Mouse (Mus musculus): ENCODE measurements around the gene Epb41l3. TPM values are rescaled to one million over a fixed set of nuclear protein-coding genes. Genes with fewer than 3 reads are reported as not detected.

Gene Epb41l3
- polyA plus RNA-seq, 1 experiment from 2014 or later, result 8.5 TPM

DNA sequence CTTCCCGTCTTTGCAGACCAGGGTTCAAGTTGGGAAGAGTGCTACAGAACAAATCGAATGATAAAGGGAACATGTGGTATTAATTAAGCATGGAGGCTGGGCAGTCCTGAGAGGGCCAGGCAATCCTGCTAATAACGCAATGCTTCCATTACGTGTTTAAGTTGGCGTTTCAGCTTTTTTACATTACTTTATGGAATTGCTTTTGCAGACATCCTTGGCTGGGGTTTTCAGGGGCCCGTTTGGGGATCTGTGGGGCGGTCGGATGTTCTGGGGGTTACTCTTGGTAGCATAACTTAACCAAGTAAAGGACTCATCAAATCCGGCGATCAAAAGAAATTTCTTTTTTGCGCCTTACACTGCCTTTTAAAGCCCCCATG, 82.3 kb downstream of the Epb41l3 start:
- WGBS (ENCODE audit: insufficient replicate concordance), result 11% methylated on average over 11 of the region's 11 CpGs
- ATAC-seq (ENCODE audit: low read depth), result no peak
- Histone ChIP-seq H3K9ac (ENCODE audit: low read depth, low read length) (no peak overlapping the region), H3K9me3 (replicated peaks; ENCODE audit: control insufficient read depth, low read length) (no peaks in the 10 kb centered on the region), H3K36me3 (ENCODE audit: control insufficient read depth, insufficient read depth) (no peaks in the 10 kb centered on the region), H3K27me3 (ENCODE audit: control insufficient read depth, insufficient read depth, low read depth, low read length) (peaks cover 17% of the 10 kb centered on the region), H3K4me2 (ENCODE audit: low read depth, low read length) (peak overlapping the region; percentile 63; the same call in 1 of the 2 replicates), H3K4me3 (ENCODE audit: low read depth, low read length) (peak overlapping the region; percentile 59), H3K4me1 (ENCODE audit: control insufficient read depth, low read depth, low read length) (no peaks in the 10 kb centered on the region), H3K27ac (ENCODE audit: low read length) (no peak overlapping the region)

DNA sequence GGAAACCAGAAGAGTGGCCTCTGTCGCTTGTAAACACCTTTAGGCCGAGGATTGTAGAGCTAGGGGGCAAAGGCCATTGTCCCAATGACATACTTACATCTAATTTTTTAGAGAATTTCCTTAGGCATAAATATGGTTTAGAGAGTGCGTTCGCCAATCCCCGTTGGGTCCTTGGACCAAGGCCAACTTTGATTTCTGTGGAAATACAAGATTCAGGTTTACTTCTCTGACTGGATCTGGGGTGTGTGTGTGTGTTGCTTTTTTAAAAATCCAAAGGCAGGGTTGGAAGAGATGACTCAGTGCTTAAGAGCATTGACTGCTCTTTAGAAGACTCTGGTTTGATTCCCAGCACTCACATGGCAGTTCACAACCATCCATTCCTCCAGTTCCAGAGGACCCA, 83.2 kb downstream of the Epb41l3 start:
- Histone ChIP-seq H3K9me3 (replicated peaks; ENCODE audit: control insufficient read depth, low read length) (no peaks in the 10 kb centered on the region), H3K36me3 (ENCODE audit: control insufficient read depth, insufficient read depth) (no peaks in the 10 kb centered on the region), H3K4me2 (ENCODE audit: low read depth, low read length) (no peak overlapping the region), H3K4me1 (ENCODE audit: control insufficient read depth, low read depth, low read length) (no peaks in the 10 kb centered on the region), H3K27me3 (ENCODE audit: control insufficient read depth, insufficient read depth, low read depth, low read length) (peaks cover 17% of the 10 kb centered on the region), H3K4me3 (ENCODE audit: low read depth, low read length) (no peak overlapping the region), H3K27ac (ENCODE audit: low read length) (no peak overlapping the region), H3K9ac (ENCODE audit: low read depth, low read length) (no peak overlapping the region)
- 75% methylated on average over 5 of the region's 5 CpGs for WGBS (ENCODE audit: insufficient replicate concordance)
- ATAC-seq (ENCODE audit: low read depth), result no peak

DNA sequence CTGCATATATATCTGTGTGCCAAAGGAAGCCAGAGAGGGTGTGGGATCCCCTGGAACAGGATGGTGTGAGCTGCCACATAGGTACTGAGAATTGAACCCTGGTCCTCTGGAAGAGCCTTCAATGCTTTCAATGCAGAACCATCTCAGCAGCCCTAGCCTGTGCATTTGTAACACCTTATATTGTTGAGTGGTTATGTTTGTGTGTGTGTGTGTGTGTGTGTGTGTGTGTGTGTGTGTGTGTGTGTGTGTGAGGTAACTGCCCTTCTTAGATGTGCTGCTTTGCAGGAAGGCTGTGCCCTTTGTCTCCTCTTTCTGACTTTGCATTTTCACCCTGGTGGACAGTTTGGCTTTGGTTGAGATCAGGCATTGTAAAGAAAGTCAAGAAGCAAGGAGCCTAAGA, 87.2 kb downstream of the Epb41l3 start:
- Histone ChIP-seq H3K4me2 (ENCODE audit: low read depth, low read length) (no peak overlapping the region), H3K27me3 (ENCODE audit: control insufficient read depth, insufficient read depth, low read depth, low read length) (no peaks in the 10 kb centered on the region; the same call in 1 of the 2 replicates), H3K36me3 (ENCODE audit: control insufficient read depth, insufficient read depth) (no peaks in the 10 kb centered on the region), H3K4me3 (ENCODE audit: low read depth, low read length) (no peak overlapping the region), H3K9me3 (replicated peaks; ENCODE audit: control insufficient read depth, low read length) (no peaks in the 10 kb centered on the region), H3K9ac (ENCODE audit: low read depth, low read length) (no peak overlapping the region), H3K4me1 (ENCODE audit: control insufficient read depth, low read depth, low read length) (no peaks in the 10 kb centered on the region), H3K27ac (ENCODE audit: low read length) (no peak overlapping the region)
- no peak for ATAC-seq (ENCODE audit: low read depth)

DNA sequence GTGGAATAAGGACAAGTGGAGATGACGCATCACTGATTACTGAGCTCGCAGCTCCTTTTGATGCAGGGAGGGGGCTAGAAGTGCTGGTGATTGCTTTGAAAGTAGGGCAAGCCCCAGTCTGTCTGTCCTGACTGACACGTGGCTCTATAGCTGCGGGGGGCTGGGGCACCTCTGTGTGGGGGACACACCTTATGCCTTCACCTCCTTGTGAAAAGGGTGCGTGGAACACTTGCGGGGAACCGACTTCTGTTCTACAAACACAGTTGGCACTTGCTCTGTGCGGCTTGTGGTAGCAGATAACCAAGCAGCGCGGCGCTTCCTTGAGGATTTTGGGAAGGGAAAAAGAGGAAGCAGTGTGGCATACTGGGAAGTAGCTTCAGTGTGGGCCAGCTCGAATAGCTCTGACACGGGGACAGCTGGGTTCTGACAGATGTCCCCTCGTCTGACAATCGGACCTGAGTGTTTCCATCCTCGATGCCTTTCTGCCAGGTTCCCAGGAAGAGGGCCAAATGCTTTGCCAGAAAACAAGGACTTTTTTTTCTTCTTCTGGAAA, 101.5 kb downstream of the Epb41l3 start:
- ATAC-seq (ENCODE audit: low read depth), result no peak
- Histone ChIP-seq H3K27me3 (ENCODE audit: control insufficient read depth, insufficient read depth, low read depth, low read length) (no peaks in the 10 kb centered on the region), H3K4me3 (ENCODE audit: low read depth, low read length) (no peak overlapping the region)

DNA sequence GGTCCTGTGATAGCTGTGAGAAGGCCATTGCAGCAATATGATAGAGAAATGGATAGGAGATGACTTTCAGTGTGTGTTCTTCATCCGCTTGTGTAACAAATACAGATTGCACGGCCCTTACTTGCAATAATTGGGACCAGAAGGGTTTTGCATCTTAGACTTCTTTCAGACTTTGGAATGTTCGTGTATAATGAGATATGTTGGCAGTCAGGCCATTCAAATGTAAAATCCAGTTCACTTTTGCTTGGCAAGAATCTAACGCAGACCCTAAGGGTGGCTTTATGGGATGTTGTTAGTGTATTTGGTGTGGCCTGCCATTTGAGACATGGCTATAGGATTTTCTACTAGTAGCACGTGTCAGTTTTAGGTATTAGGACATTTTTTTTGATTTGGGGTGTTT, 102.5 kb downstream of the Epb41l3 start:
- no peak overlapping the region for H3K4me3 ChIP-seq (ENCODE audit: low read depth, low read length)
- WGBS (ENCODE audit: insufficient replicate concordance), result 57% methylated on average over 5 of the region's 5 CpGs
- peaks cover 3% of the 10 kb centered on the region for H3K4me1 ChIP-seq (ENCODE audit: control insufficient read depth, low read depth, low read length)
- no peaks in the 10 kb centered on the region for H3K9me3 ChIP-seq (replicated peaks; ENCODE audit: control insufficient read depth, low read length)
- H3K4me2 ChIP-seq (ENCODE audit: low read depth, low read length), result no peak overlapping the region
- no peaks in the 10 kb centered on the region for H3K27me3 ChIP-seq (ENCODE audit: control insufficient read depth, insufficient read depth, low read depth, low read length)
- no peak for ATAC-seq (ENCODE audit: low read depth)
- H3K36me3 ChIP-seq (ENCODE audit: control insufficient read depth, insufficient read depth), result no peaks in the 10 kb centered on the region
- no peak overlapping the region for H3K27ac ChIP-seq (ENCODE audit: low read length)
- H3K9ac ChIP-seq (ENCODE audit: low read depth, low read length), result no peak overlapping the region

More for the DNA sequence above, 101.5 kb downstream of the Epb41l3 start:
- no peak overlapping the region for H3K27ac ChIP-seq (ENCODE audit: low read length)
- no peak overlapping the region for H3K9ac ChIP-seq (ENCODE audit: low read depth, low read length)
- no peaks in the 10 kb centered on the region for H3K36me3 ChIP-seq (ENCODE audit: control insufficient read depth, insufficient read depth)
- WGBS (ENCODE audit: insufficient replicate concordance), result 54% methylated on average over 16 of the region's 16 CpGs
- no peaks in the 10 kb centered on the region for H3K9me3 ChIP-seq (replicated peaks; ENCODE audit: control insufficient read depth, low read length)
- peaks cover 3% of the 10 kb centered on the region for H3K4me1 ChIP-seq (ENCODE audit: control insufficient read depth, low read depth, low read length)
- H3K4me2 ChIP-seq (ENCODE audit: low read depth, low read length), result no peak overlapping the region

DNA sequence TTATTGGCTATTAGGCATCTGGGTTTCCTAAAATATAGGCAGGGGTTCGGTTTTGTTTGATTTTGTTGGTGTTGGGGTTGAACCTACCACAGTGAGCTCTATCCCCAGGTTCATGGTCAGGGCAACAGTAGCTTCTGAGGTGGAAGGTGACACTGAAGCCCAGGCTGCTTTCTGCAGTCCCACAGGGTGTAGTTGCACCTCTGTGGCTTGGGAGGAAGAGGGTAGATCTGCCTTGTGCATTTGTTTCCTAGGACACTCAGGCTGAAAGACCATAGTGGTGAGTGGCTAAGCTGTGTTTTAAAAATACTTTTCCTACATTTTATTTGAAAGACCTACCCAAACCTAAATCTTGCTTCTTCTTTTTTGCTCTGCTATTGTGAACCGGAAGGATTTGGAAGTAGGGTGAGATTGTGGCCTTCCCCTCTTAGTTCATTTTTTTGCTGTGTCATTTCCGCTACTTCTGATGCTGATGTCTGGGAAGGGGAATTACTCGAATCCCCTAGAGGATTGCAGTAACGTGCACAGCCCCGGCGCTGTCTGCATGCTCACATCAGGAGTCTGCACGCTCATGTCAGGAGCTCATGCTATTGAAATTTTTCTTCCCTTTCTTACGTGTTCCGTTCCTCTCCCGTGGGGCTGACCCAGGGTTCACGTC, 105.5 kb downstream of the Epb41l3 start:
- H3K4me2 ChIP-seq (ENCODE audit: low read depth, low read length), result no peak overlapping the region
- no peak overlapping the region for H3K9ac ChIP-seq (ENCODE audit: low read depth, low read length)
- WGBS (ENCODE audit: insufficient replicate concordance), result 13% methylated on average over 12 of the region's 12 CpGs
- H3K27ac ChIP-seq (ENCODE audit: low read length), result peak overlapping the region; percentile 41; the same call in 1 of the 2 replicates
- peaks cover 3% of the 10 kb centered on the region for H3K4me1 ChIP-seq (ENCODE audit: control insufficient read depth, low read depth, low read length)
- no peak overlapping the region for H3K4me3 ChIP-seq (ENCODE audit: low read depth, low read length)
- no peaks in the 10 kb centered on the region for H3K36me3 ChIP-seq (ENCODE audit: control insufficient read depth, insufficient read depth)
- peak; percentile 48; the same call in 1 of the 2 replicates for ATAC-seq (ENCODE audit: low read depth)
- no peaks in the 10 kb centered on the region for H3K9me3 ChIP-seq (replicated peaks; ENCODE audit: control insufficient read depth, low read length)
- H3K27me3 ChIP-seq (ENCODE audit: control insufficient read depth, insufficient read depth, low read depth, low read length), result no peaks in the 10 kb centered on the region

DNA sequence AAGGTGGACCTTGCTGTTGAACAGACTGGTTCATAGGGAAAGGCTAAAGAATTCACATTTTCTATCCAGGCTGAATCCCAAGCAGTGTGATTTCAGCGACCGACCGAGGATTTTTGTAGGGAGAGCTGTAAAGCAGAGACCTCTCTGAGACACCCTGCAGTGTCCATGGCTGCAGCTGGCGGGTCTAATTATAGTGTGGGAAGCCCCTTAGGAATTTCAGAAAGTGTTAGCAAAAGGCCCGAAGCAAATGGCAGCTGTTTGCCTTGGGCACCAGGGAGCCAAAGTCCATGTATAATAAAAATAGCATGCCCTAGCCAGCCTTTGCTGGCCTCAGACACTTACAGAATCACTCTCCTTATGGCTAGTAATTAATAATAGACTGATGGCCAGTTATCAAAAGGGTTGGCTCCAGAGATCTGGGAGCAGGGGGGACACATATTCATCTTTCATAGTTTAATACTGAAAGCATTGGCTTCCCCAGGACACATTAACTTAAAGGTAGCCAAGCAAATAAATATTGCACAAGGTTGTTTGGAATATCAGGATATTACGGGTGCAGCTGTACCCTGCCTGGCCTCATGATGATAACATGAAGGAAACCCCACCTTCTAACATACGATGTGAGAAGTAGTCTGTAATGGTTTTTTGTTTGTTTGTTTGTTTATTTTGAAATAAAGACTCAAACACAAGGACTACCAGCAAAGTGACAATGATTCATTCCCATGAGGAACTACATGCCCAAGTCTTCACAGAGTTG, 106.3 kb downstream of the Epb41l3 start:
- Histone ChIP-seq H3K9me3 (replicated peaks; ENCODE audit: control insufficient read depth, low read length) (no peaks in the 10 kb centered on the region), H3K9ac (ENCODE audit: low read depth, low read length) (no peak overlapping the region), H3K27ac (ENCODE audit: low read length) (peak overlapping the region; percentile 14; the same call in 1 of the 2 replicates), H3K4me2 (ENCODE audit: low read depth, low read length) (no peak overlapping the region), H3K4me1 (ENCODE audit: control insufficient read depth, low read depth, low read length) (peaks cover 3% of the 10 kb centered on the region), H3K27me3 (ENCODE audit: control insufficient read depth, insufficient read depth, low read depth, low read length) (no peaks in the 10 kb centered on the region), H3K36me3 (ENCODE audit: control insufficient read depth, insufficient read depth) (no peaks in the 10 kb centered on the region), H3K4me3 (ENCODE audit: low read depth, low read length) (no peak overlapping the region)
- 25% methylated on average over 7 of the region's 7 CpGs for WGBS (ENCODE audit: insufficient replicate concordance)
- no peak for ATAC-seq (ENCODE audit: low read depth)

DNA sequence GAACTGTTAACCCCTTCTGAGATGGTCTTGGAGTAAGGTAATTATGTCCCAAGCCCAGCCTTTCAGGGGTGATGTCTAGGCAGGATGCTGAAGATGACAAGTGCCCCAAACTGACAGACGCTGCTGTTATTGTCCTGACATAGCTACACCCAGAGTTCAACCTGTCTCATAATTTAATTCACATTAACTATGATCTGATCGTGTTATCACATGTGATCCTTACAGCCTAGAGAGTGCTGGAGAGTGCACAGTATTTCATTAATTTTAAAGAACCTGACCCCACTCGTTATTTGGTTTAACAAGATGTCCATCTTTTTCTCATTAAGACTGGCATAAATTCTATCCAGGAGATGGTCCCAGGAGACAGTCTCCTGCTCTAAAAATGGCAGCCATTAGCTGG, 112.3 kb downstream of the Epb41l3 start:
- no peak for ATAC-seq (ENCODE audit: low read depth)
- Histone ChIP-seq H3K27ac (ENCODE audit: low read length) (no peak overlapping the region), H3K9ac (ENCODE audit: low read depth, low read length) (no peak overlapping the region), H3K27me3 (ENCODE audit: control insufficient read depth, insufficient read depth, low read depth, low read length) (no peaks in the 10 kb centered on the region), H3K9me3 (replicated peaks; ENCODE audit: control insufficient read depth, low read length) (no peaks in the 10 kb centered on the region), H3K36me3 (ENCODE audit: control insufficient read depth, insufficient read depth) (no peaks in the 10 kb centered on the region), H3K4me3 (ENCODE audit: low read depth, low read length) (no peak overlapping the region), H3K4me1 (ENCODE audit: control insufficient read depth, low read depth, low read length) (no peaks in the 10 kb centered on the region), H3K4me2 (ENCODE audit: low read depth, low read length) (no peak overlapping the region)
- WGBS (ENCODE audit: insufficient replicate concordance), result 67% methylated on average over 3 of the region's 3 CpGs

DNA sequence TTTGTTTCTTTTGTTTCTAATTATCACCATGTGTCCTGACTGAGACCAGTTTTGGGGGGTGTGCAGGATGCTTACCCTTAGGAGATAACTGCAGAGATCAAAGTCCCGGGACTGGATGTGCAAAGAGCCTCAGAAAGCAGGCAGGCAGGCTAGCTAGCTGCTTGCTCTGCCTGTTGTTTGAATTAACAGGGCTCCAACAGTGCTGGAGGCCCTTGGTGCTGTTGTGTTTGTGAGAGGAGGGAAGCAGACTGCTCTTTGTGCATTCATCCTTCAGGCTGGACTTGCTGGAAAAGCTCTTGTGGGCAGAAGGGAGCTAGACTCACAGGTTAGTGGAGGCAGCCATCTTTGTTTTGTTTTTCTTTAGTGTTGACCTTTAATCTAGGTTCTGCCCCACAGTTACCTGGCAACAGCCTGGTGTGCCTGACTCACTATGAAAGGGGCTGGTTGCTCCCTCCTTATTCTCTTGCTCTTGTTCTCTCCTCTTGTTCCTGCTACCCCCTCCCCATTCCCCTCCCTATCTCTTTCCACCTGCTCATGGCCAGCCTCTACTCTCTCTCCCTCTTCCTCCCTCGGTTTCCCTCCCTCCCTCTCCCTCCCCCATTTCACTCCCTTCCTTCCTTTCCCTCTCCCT, 117.5 kb downstream of the Epb41l3 start:
- no peaks in the 10 kb centered on the region for H3K4me1 ChIP-seq (ENCODE audit: control insufficient read depth, low read depth, low read length)
- no peak for ATAC-seq (ENCODE audit: low read depth)
- no peak overlapping the region for H3K27ac ChIP-seq (ENCODE audit: low read length)
- WGBS (ENCODE audit: insufficient replicate concordance), result 22% methylated on average over 2 of the region's 2 CpGs
- no peaks in the 10 kb centered on the region for H3K36me3 ChIP-seq (ENCODE audit: control insufficient read depth, insufficient read depth)
- no peak overlapping the region for H3K9ac ChIP-seq (ENCODE audit: low read depth, low read length)
- no peak overlapping the region for H3K4me2 ChIP-seq (ENCODE audit: low read depth, low read length)
- H3K9me3 ChIP-seq (replicated peaks; ENCODE audit: control insufficient read depth, low read length), result no peaks in the 10 kb centered on the region
- H3K27me3 ChIP-seq (ENCODE audit: control insufficient read depth, insufficient read depth, low read depth, low read length), result no peaks in the 10 kb centered on the region
- no peak overlapping the region for H3K4me3 ChIP-seq (ENCODE audit: low read depth, low read length)
